Mouse (Mus musculus): ENCODE measurements at regions not wholly inside any gene's neighbourhood (a gene's known extent, or its start where the extent isn't known, plus 50 kb on each side); places are given as distances from the start of the nearest gene placed in this dataset.

DNA sequence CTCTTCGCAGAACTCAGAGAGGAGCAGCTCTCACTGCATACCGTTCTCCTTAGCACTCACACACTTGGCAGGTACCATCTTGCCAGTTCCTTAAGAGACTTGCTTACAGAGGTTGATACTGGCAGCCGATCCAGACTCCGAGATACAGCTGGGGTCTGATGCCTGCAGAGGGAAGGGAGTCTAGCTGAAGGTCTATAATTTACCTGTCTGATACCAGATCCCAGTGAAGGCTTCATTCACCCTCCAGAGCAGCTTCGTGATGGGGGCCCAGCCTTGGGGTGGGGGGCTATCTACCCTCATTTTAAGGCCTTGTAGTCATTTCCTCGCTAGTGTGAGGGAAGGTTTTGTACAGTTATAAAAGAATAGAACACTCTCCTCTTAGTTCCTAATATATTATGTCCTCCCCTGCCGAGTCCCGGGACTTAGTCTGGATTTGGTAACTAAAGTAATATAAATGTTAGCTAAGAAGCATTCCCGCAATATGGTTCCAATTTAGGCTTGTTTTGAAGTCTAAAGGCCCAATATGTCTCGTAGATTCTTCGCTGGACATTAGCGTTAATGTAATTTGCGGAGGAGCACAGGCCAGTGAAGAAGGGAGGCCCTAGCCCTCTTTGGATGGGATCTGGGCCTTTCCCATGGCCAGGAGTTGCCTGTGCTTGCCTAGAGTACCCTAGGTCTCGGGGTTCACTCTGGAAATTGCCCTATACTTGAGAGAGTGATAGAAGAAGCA, 156.0 kb upstream of the Cdkn3 start:
- TF ChIP-seq CTCF (IDR thresholded peaks at IDR 0.05; ENCODE audit: extremely low read depth, insufficient read depth, insufficient read length, insufficient replicate concordance) (no peak), POLR2A (IDR thresholded peaks at IDR 0.05; ENCODE audit: low read depth, low read length) (no peak)
- Histone ChIP-seq H3K4me3 (ENCODE audit: extremely low read depth, insufficient read depth, insufficient read length) (no peak overlapping the region), H3K4me1 (ENCODE audit: control insufficient read depth, insufficient read depth, insufficient read length) (no peaks in the 10 kb centered on the region), H3K27me3 (ENCODE audit: control insufficient read depth, insufficient read depth, low read length) (no peaks in the 10 kb centered on the region), H3K36me3 (ENCODE audit: control insufficient read depth, insufficient read depth, low read length) (no peaks in the 10 kb centered on the region), H3K27ac (ENCODE audit: insufficient read depth, low read length) (no peak overlapping the region)
- 89% methylated on average over 14 of the region's 14 CpGs for WGBS
- no peak for DNase-seq (ENCODE audit: low read depth in 1 of 2, low spot score in 2 of 2)

DNA sequence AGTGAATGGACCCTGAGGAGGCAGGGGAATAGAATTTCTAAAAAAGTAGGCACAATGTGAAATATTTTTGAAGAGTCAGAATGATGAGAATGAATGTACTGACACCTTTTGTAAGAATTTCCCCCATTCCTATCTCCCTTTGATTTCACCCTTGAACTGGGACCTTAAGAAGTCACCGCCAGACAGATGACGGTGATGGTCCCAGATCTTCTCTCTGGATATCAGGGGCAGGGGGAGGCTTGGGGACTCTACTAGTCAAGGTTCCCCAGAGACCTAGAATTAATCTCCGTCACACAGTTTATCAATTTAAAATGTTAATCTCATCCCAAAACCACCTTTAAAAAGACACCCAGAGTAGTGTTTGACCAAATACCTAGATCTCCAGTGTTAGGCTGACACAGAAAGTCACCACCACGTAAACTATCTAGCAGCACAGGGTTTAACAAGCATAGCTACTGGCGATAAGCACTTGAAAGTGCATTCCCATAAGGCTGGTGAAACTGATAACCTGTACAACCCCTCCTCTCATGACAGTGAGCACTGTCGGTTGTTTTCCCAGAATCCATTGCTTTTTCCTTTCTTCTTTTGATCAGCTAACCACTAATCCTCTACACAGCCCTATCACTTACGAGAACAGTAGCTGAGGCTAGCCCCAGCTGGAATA, 163.5 kb upstream of the Cdkn3 start:
- Histone ChIP-seq H3K4me3 (ENCODE audit: extremely low read depth, insufficient read depth, insufficient read length) (no peak overlapping the region), H3K27me3 (ENCODE audit: control insufficient read depth, insufficient read depth, low read length) (no peaks in the 10 kb centered on the region), H3K36me3 (ENCODE audit: control insufficient read depth, insufficient read depth, low read length) (no peaks in the 10 kb centered on the region), H3K4me1 (ENCODE audit: control insufficient read depth, insufficient read depth, insufficient read length) (no peaks in the 10 kb centered on the region), H3K27ac (ENCODE audit: insufficient read depth, low read length) (no peak overlapping the region)
- WGBS, result 86% methylated on average over 7 of the region's 7 CpGs
- DNase-seq (ENCODE audit: low read depth in 1 of 2, low spot score in 2 of 2), result no peak
- TF ChIP-seq CTCF (IDR thresholded peaks at IDR 0.05; ENCODE audit: extremely low read depth, insufficient read depth, insufficient read length, insufficient replicate concordance) (no peak), POLR2A (IDR thresholded peaks at IDR 0.05; ENCODE audit: low read depth, low read length) (no peak)

DNA sequence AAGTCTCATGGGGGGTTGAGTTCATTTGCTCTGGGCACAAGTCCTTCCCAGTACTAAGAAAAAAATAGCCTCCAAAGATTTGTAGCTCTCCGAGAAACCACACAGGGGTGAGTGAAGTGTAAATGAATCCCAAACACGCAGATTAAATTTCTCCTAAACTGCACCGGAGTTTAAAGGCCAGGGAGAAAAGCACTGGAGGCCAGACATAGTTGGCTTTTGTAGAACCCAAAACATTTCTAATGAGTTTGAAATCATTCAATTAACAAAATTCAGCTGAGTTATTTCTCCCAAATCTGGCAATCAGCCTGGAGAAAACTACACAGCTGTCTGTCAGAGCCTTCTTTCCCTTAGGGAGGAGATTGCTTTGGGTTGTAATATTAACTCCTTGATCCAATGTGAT, 166.2 kb upstream of the Cdkn3 start:
- no peaks in the 10 kb centered on the region for H3K4me1 ChIP-seq (ENCODE audit: control insufficient read depth, insufficient read depth, insufficient read length)
- H3K36me3 ChIP-seq (ENCODE audit: control insufficient read depth, insufficient read depth, low read length), result no peaks in the 10 kb centered on the region
- H3K4me3 ChIP-seq (ENCODE audit: extremely low read depth, insufficient read depth, insufficient read length), result no peak overlapping the region
- DNase-seq (ENCODE audit: low read depth in 1 of 2, low spot score in 2 of 2), result no peak
- no peak for TF ChIP-seq CTCF (IDR thresholded peaks at IDR 0.05; ENCODE audit: extremely low read depth, insufficient read depth, insufficient read length, insufficient replicate concordance)
- TF ChIP-seq POLR2A (IDR thresholded peaks at IDR 0.05; ENCODE audit: low read depth, low read length), result no peak
- no peak overlapping the region for H3K27ac ChIP-seq (ENCODE audit: insufficient read depth, low read length)
- H3K27me3 ChIP-seq (ENCODE audit: control insufficient read depth, insufficient read depth, low read length), result no peaks in the 10 kb centered on the region
- WGBS, result 89% methylated on average over 3 of the region's 3 CpGs

DNA sequence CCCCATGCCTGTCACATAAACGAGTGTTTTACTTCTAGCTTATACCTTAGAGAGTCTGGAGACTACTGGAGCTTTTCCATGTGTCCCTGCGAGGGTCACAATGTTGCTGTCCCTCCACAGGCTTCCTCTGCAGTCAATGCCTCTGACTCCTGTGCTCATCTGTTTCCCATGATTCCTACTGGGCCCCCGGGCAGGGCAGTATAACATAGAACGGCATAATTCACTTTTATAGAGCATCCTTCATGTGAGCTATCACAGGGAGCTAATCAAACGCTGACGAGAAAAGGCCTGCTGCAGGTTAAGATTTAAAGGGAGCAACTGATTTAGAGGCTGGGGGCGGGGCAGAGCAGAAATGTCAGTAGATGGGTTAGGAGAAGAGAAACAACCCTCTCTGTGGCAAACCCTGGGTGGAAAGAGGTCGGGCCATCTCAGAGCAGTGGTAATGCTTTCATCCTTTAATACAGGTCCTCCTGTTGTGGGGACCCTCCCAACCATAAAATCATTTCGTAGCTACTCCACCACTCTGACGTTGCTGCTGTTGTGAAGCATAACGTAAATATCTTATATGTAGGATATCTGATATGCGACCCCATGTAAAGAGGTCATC, 168.5 kb upstream of the Cdkn3 start:
- no peak for DNase-seq (ENCODE audit: low read depth in 1 of 2, low spot score in 2 of 2)
- H3K27me3 ChIP-seq (ENCODE audit: control insufficient read depth, insufficient read depth, low read length), result no peaks in the 10 kb centered on the region
- H3K4me3 ChIP-seq (ENCODE audit: extremely low read depth, insufficient read depth, insufficient read length), result no peak overlapping the region
- TF ChIP-seq CTCF (IDR thresholded peaks at IDR 0.05; ENCODE audit: extremely low read depth, insufficient read depth, insufficient read length, insufficient replicate concordance), result no peak
- TF ChIP-seq POLR2A (IDR thresholded peaks at IDR 0.05; ENCODE audit: low read depth, low read length), result no peak
- no peak overlapping the region for H3K27ac ChIP-seq (ENCODE audit: insufficient read depth, low read length)
- H3K36me3 ChIP-seq (ENCODE audit: control insufficient read depth, insufficient read depth, low read length), result no peaks in the 10 kb centered on the region
- 84% methylated on average over 12 of the region's 12 CpGs for WGBS
- H3K4me1 ChIP-seq (ENCODE audit: control insufficient read depth, insufficient read depth, insufficient read length), result no peaks in the 10 kb centered on the region

- Histone ChIP-seq H3K27me3 (ENCODE audit: control insufficient read depth, insufficient read depth, low read length) (no peaks in the 10 kb centered on the region), H3K4me3 (ENCODE audit: extremely low read depth, insufficient read depth, insufficient read length) (no peak overlapping the region), H3K36me3 (ENCODE audit: control insufficient read depth, insufficient read depth, low read length) (no peaks in the 10 kb centered on the region), H3K4me1 (ENCODE audit: control insufficient read depth, insufficient read depth, insufficient read length) (no peaks in the 10 kb centered on the region), H3K27ac (ENCODE audit: insufficient read depth, low read length) (no peak overlapping the region)
- DNase-seq (ENCODE audit: low read depth in 1 of 2, low spot score in 2 of 2), result no peak
- WGBS, result 96% methylated on average over 3 of the region's 3 CpGs
- TF ChIP-seq CTCF (IDR thresholded peaks at IDR 0.05; ENCODE audit: extremely low read depth, insufficient read depth, insufficient read length, insufficient replicate concordance), result no peak
- TF ChIP-seq POLR2A (IDR thresholded peaks at IDR 0.05; ENCODE audit: low read depth, low read length), result no peak
Measured at GRCm38 (mm10) chr14:46591211-46591610, 169.1 kb upstream of the Cdkn3 start.

- no peaks in the 10 kb centered on the region for H3K36me3 ChIP-seq (ENCODE audit: control insufficient read depth, insufficient read depth, low read length)
- no peak for DNase-seq (ENCODE audit: low read depth in 1 of 2, low spot score in 2 of 2)
- no peaks in the 10 kb centered on the region for H3K27me3 ChIP-seq (ENCODE audit: control insufficient read depth, insufficient read depth, low read length)
- TF ChIP-seq POLR2A (IDR thresholded peaks at IDR 0.05; ENCODE audit: low read depth, low read length), result no peak
- TF ChIP-seq CTCF (IDR thresholded peaks at IDR 0.05; ENCODE audit: extremely low read depth, insufficient read depth, insufficient read length, insufficient replicate concordance), result no peak
- H3K4me3 ChIP-seq (ENCODE audit: extremely low read depth, insufficient read depth, insufficient read length), result no peak overlapping the region
- no peaks in the 10 kb centered on the region for H3K4me1 ChIP-seq (ENCODE audit: control insufficient read depth, insufficient read depth, insufficient read length)
- 90% methylated on average over 11 of the region's 11 CpGs for WGBS
- H3K27ac ChIP-seq (ENCODE audit: insufficient read depth, low read length), result no peak overlapping the region
Measured at GRCm38 (mm10) chr14:46586093-46586492, 174.2 kb upstream of the Cdkn3 start.

Measured in spleen, adult 2 months (tissue).